Mouse (Mus musculus) CH12.LX (cell line): ENCODE data around the gene Cdk5rap3. TPM values are rescaled to one million over a fixed set of nuclear protein-coding genes. Genes with fewer than 3 reads are reported as not detected.

ENCODE experiments used
- DNase-seq: peaks from one replicate; pipeline ENCODE4 v3.0.0-alpha.2; 2013; ENCODE audit errors: extremely low read depth
- H3K27ac ChIP-seq: 2 replicates; pipeline ENCODE4 v1.5.1; 2012; ENCODE audit warnings: low read depth, mild to moderate bottlenecking, control low read depth, moderate library complexity; ENCODE audit not compliant: insufficient read depth
- H3K27me3 ChIP-seq: replicated peaks from 2 replicates; pipeline ENCODE3; 2012; ENCODE audit warnings: inconsistent platforms
- H3K36me3 ChIP-seq, 2 experiments: replicated peaks in 1 of 2; 2 replicates each; pipeline versions ENCODE3 to v1.6.1; 2012; ENCODE audit warnings: inconsistent platforms in 1 of 2, low read length in 1 of 2, mild to moderate bottlenecking in 1 of 2, mixed read lengths in 1 of 2, moderate library complexity in 1 of 2; ENCODE audit not compliant: control insufficient read depth in 1 of 2, insufficient read depth in 1 of 2
- H3K4me1 ChIP-seq, 2 experiments: 2 replicates each; pipeline ENCODE4 v1.6.1; 2012; ENCODE audit warnings: inconsistent platforms in 1 of 2, moderate library complexity in 1 of 2; ENCODE audit not compliant: insufficient read depth in 2 of 2, control insufficient read depth in 1 of 2
- H3K4me2 ChIP-seq: 2 replicates; pipeline ENCODE4 v1.6.1; 2012; ENCODE audit warnings: low read depth, mild to moderate bottlenecking, control low read depth; ENCODE audit not compliant: poor library complexity, insufficient read depth, severe bottlenecking
- H3K4me3 ChIP-seq, 3 experiments: fragments of 150-350 bp in 1 of 3; sonication (generic) in 1 of 3; replicated peaks in 1 of 3; 2 replicates each; pipeline versions ENCODE3 to v1.5.1; 2011 to 2012; ENCODE audit warnings: low read depth in 2 of 3, low read length in 2 of 3, mild to moderate bottlenecking in 2 of 3, moderate library complexity in 2 of 3, control low read depth in 1 of 3, improper control_type of control experiment in 1 of 3, inconsistent platforms in 1 of 3, mixed read lengths in 1 of 3; ENCODE audit not compliant: poor library complexity in 1 of 3
- H3K79me2 ChIP-seq: replicated peaks from 2 replicates; pipeline ENCODE4 v1.6.1; 2012; ENCODE audit warnings: mild to moderate bottlenecking, moderate library complexity; ENCODE audit not compliant: control insufficient read depth, poor library complexity, insufficient read depth, severe bottlenecking; ENCODE audit errors: extremely low read depth
- H3K9ac ChIP-seq: 2 replicates; pipeline ENCODE4 v1.6.1; 2012; ENCODE audit warnings: low read depth, mild to moderate bottlenecking, control low read depth, moderate library complexity; ENCODE audit not compliant: insufficient read depth
- H3K9me3 ChIP-seq: replicated peaks from 2 replicates; pipeline ENCODE3; 2012; ENCODE audit warnings: low read length, inconsistent platforms, mixed read lengths
- CHD1 ChIP-seq: IDR thresholded peaks from 2 replicates; pipeline ENCODE4 v1.6.1; 2012; ENCODE audit warnings: low read depth, low read length, improper control_type of control experiment, inconsistent platforms
- CTCF ChIP-seq, 2 experiments: IDR thresholded peaks in 1 of 2; conservative IDR thresholded peaks in 1 of 2; 2 replicates each; pipeline ENCODE4 v1.5.1; 2011 to 2012; ENCODE audit warnings: low read depth in 2 of 2, low read length in 2 of 2, improper control_type of control experiment in 1 of 2, inconsistent platforms in 1 of 2, mild to moderate bottlenecking in 1 of 2, moderate library complexity in 1 of 2
- E2F4 ChIP-seq: IDR thresholded peaks from 2 replicates; pipeline ENCODE4 v1.6.1; 2011; ENCODE audit warnings: low read depth, low read length, improper control_type of control experiment; ENCODE audit not compliant: insufficient replicate concordance
- ETS1 ChIP-seq: conservative IDR thresholded peaks from 2 replicates; pipeline ENCODE4 v1.6.1; 2012; ENCODE audit warnings: low read depth, mild to moderate bottlenecking, inconsistent platforms, low read length, improper control_type of control experiment, moderate library complexity
- GABPA ChIP-seq: IDR thresholded peaks from 2 replicates; pipeline ENCODE4 v1.6.1; 2012; ENCODE audit warnings: low read depth, low read length, improper control_type of control experiment, inconsistent platforms; ENCODE audit not compliant: insufficient replicate concordance
- MAX ChIP-seq: IDR thresholded peaks from 2 replicates; pipeline ENCODE4 v1.6.1; 2011; ENCODE audit warnings: low read length, improper control_type of control experiment
- MEF2A ChIP-seq: IDR thresholded peaks from 2 replicates; pipeline ENCODE4 v1.6.1; 2014; ENCODE audit warnings: low read depth, mild to moderate bottlenecking, inconsistent platforms, low read length, improper control_type of control experiment, borderline replicate concordance
- NRF1 ChIP-seq: IDR thresholded peaks from 2 replicates; pipeline ENCODE4 v1.6.1; 2014; ENCODE audit warnings: low read depth, mild to moderate bottlenecking, inconsistent platforms, low read length, improper control_type of control experiment, moderate library complexity
- PAX5 ChIP-seq: IDR thresholded peaks from 2 replicates; pipeline ENCODE4 v1.6.1; 2012; ENCODE audit warnings: low read length, inconsistent platforms, mixed read lengths
- RAD21 ChIP-seq: IDR thresholded peaks from 2 replicates; pipeline ENCODE4 v1.6.1; 2011; ENCODE audit warnings: low read depth, mild to moderate bottlenecking, low read length, improper control_type of control experiment, moderate library complexity
- SIN3A ChIP-seq: IDR thresholded peaks from 2 replicates; pipeline ENCODE4 v1.6.1; 2012; ENCODE audit warnings: low read length, improper control_type of control experiment, inconsistent platforms
- SMC3 ChIP-seq: IDR thresholded peaks from 2 replicates; pipeline ENCODE4 v1.6.1; 2011; ENCODE audit warnings: low read depth, low read length, improper control_type of control experiment
- USF1 ChIP-seq: IDR thresholded peaks from 2 replicates; pipeline ENCODE4 v1.6.1; 2014; ENCODE audit warnings: low read depth, mild to moderate bottlenecking, inconsistent platforms, low read length, improper control_type of control experiment
- USF2 ChIP-seq: conservative IDR thresholded peaks from 2 replicates; pipeline ENCODE4 v1.6.1; 2011; ENCODE audit warnings: low read depth, low read length, improper control_type of control experiment
- ZC3H11A ChIP-seq: IDR thresholded peaks from 2 replicates; pipeline ENCODE4 v1.6.1; 2012; ENCODE audit warnings: low read depth, mild to moderate bottlenecking, inconsistent platforms, low read length, improper control_type of control experiment
- dilution Hi-C: fragments of 300-500 bp; cut with MboI; formaldehyde crosslinking; loops from 2 replicates; pipeline ENCODE4 v1.14.3; 2020; ENCODE audit warnings: low sequenced_read_pairs; ENCODE audit not compliant: extremely low pct_unique_long_range_greater_than_20kb, extremely low pct_ligation_motif_present
- in situ Hi-C: fragments of 300-500 bp; cut with MboI; formaldehyde crosslinking; loops from 3 replicates; pipeline ENCODE4 v1.14.3; 2019; ENCODE audit warnings: low sequenced_read_pairs, low pct_ligation_motif_present, low pct_unique_long_range_greater_than_20kb, mixed read lengths
- polyA plus RNA-seq: library from polyadenylated mRNA; unstranded; fragments of >175 nt; gene quantifications from 2 replicates; pipeline ENCODE4 v1.2.1, GENCODE M21; 2012; ENCODE audit warnings: low read depth; ENCODE audit not compliant: insufficient read length
- total RNA-seq, 2 experiments: library from RNA; depleted of rRNA; stranded (reverse); fragments of 300-350 nt in 1 of 2; fragments of >200 nt in 1 of 2; gene quantifications; 2 replicates each; pipeline ENCODE4 v1.2.3; 2012 to 2014

The Cdk5rap3 gene
- total and polyA plus RNA-seq, 3 experiments = 61.6 to 112 (median 70.3) TPM

DNA sequence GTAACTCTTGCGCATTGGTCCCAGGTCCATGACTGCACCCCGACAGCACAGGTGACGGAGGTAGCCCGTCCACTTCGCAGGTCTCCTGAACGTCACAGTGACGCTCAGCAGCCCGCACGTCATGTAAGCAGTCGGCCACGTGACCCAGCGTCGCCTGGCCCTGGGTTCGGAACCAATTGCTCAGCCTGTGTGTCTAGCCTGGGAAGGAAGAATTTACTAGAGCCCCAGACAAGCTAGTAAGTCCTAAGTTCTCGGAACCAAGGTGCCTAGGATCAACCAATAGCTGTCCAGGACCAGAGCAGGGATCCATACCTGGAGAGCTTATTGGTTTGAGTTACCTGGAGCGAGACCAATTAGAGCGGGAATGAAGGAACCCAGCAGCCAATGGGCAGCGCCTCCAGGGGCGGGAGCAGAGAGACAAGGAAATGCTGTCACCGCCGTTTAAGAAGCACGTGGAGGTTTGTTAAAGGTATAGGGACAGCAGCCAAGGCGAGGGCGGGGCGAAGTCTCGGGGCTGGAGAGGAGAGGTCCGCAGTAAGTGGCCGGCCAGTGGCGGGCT, 27.5 kb upstream of the Cdk5rap3 start, which contains the start of gene Pnpo (continued):
- TF ChIP-seq E2F4 (peak; percentile 84; the same call in 1 of the 2 replicates), CHD1 (no peak), CTCF (conservative IDR thresholded peaks at IDR 0.05 in 1 of 2, IDR thresholded peaks at IDR 0.05 in 1 of 2; ENCODE audit: low read depth in 2 of 2, low read length in 2 of 2) (no peak), PAX5 (no peak), NRF1 (peak; percentile 40; the same call in 1 of the 2 replicates), ETS1 (peak; percentile 67), USF2 (peak; percentile 92), SMC3 (no peak), ZC3H11A (no peak), USF1 (peak; percentile 92), RAD21 (no peak)

DNA sequence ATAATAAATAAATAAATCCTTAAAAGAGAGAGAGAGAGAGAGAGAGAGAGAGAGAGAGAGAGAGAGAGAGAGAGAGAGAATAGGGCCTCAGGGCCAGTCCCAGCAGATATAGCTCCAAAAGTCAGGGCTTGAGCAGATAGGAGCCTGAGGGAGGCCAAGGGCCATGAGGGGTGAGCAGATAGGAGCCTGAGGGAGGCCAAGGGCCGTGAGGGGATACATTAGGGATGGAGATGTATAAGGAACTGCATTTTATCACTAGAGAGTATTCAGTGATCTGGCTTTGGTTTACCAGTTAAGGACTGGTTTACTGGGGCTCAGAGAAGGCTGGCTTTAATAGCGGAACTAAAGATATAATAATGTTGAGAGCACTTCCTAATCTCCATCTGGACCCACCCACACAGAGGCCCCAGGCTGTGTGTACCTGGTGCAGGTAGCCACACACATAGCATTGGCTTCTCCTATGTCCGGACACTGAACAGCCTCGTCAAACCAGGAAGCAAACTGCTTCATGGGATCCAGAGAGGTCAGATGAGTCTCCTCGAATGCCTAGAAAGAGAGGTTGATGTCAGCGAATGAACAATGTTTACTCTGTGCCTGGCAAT, 25.8 kb upstream of the Cdk5rap3 start:
- no peak overlapping the region for H3K4me3 ChIP-seq
- no peak for TF ChIP-seq MEF2A
- H3K4me1 ChIP-seq = peaks cover 3 to 60% of the 10 kb centered on the region in 2 experiments
- H3K4me2 ChIP-seq = no peak overlapping the region
- H3K27ac ChIP-seq = no peak overlapping the region
- H3K79me2 ChIP-seq = peaks cover 11% of the 10 kb centered on the region; the same call in 1 of the 2 replicates
- no peak overlapping the region for H3K9ac ChIP-seq
- H3K27me3 ChIP-seq = no peaks in the 10 kb centered on the region
- no peak for DNase-seq
- no peaks in the 10 kb centered on the region for H3K9me3 ChIP-seq
- dilution Hi-C loops = no loop called here
- in situ Hi-C loops = no loop called here
- peaks cover 16 to 61% of the 10 kb centered on the region in 2 experiments for H3K36me3 ChIP-seq

DNA sequence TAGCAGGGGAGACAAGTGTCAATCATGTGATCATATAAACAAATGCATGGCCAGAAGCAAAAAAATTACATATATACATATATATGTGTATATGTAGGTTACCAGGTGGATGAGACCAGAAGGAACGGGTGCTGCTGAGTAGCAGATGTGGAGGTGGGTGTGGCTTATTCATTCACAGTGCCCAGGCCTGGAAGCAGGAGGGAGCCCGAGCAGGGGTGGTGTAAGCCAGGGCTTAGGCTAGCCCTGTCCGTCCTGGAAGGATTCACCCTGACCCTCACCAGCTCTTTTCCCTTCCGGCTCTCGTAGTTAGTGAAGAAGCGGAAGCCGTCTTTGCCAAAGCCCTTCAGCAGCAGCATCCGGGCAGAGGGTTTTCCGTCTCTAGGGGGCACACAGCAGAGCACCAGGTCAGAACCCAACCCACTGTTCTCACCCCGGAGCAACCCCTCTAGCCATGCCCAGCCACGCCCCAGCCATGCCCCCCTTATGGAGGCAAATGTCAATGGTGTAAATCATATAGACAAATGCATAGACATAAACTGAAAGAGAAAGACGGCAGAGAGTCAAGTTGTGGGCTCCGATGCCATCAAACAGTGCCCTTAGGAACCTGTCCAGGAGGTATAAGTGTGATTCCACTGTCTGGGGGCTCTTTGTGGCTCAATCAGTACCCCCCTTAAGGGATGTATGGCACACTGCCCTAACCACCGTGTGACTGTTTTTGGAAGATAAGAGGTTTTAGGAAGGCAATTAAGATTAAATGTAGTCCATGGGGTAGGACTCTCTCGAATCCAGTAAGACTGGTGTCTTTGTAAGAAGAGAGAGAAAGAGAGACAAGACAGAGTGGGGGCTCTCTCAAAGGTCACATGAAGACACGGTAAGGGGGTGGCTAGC, 24.5 kb upstream of the Cdk5rap3 start:
- H3K4me2 ChIP-seq = no peak overlapping the region
- TF ChIP-seq MAX (no peak), GABPA (no peak), CTCF (conservative IDR thresholded peaks at IDR 0.05 in 1 of 2, IDR thresholded peaks at IDR 0.05 in 1 of 2; ENCODE audit: low read depth in 2 of 2, low read length in 2 of 2) (no peak), SIN3A (no peak)
- TF ChIP-seq, all 38 proteins: peak for 0
- Histone ChIP-seq H3K9ac (no peak overlapping the region), H3K9me3 (no peaks in the 10 kb centered on the region), H3K79me2 (peaks cover 8% of the 10 kb centered on the region; the same call in 1 of the 2 replicates), H3K4me1 (peaks cover 3 to 49% of the 10 kb centered on the region in 2 experiments), H3K27me3 (no peaks in the 10 kb centered on the region), H3K27ac (no peak overlapping the region), H3K4me3 (no peak overlapping the region), H3K36me3 (peaks cover 16 to 53% of the 10 kb centered on the region in 2 experiments)
- in situ Hi-C loops (no loop called here), dilution Hi-C loops (no loop called here)
- DNase-seq = no peak
